Mouse (Mus musculus) liver, postnatal 0 days (tissue): ENCODE data around the gene Dchs1.

Source experiments
- CTCF ChIP-seq: sonication (generic); IDR thresholded peaks from 2 replicates; pipeline ENCODE4 v1.5.1; 2016; ENCODE audit warnings: antibody characterized with exemption, low read depth
- EP300 ChIP-seq: IDR thresholded peaks from 2 replicates; pipeline ENCODE4 v1.6.1; 2016; ENCODE audit warnings: antibody characterized with exemption, low read depth, mild to moderate bottlenecking

- TF ChIP-seq CTCF (no peak), EP300 (no peak)
Measured at GRCm38 (mm10) chr7:105764331-105764730, 23.1 kb downstream of the Dchs1 start.
